Mouse (Mus musculus): ENCODE results near the gene Dnajb2.

DNA sequence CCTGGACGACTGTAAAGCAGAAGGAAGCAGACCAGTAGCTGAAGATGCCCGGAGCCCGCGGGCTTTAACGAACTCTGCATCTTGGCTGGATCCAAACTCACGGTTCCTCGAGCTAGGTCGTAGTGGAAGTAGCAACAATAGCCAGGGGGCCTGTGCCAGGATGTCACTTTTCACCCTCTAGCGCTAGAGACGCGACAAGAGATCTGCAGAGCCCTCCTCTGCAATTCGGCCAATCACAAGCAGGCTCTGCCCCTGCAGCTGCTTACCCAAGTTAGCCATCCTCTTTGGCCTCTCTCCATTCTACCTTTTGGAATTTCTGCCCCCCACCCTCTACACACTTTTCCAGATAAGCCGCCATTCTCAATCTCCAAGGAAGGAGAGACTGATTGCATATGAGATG, 42.0 kb downstream of the Dnajb2 start, which contains the start of gene Resp18:
- TF ChIP-seq CTCF (IDR thresholded peaks at IDR 0.05; ENCODE audit: low read depth, low read length) = no peak
- no peak for TF ChIP-seq POLR2A (IDR thresholded peaks at IDR 0.05; ENCODE audit: borderline replicate concordance, low read depth, low read length)

Measured in bone marrow macrophage, adult 2 months (primary cell).